Mouse (Mus musculus): ENCODE results near the gene Hacd2.

The Hacd2 gene

GRCm38 (mm10) chr16:35117436-35117835 lies 95.2 kb downstream of the Hacd2 start:
- DNase-seq (ENCODE audit: low spot score) = no peak

GRCm38 (mm10) chr16:35120603-35121002 lies 98.4 kb downstream of the Hacd2 start:
- DNase-seq (ENCODE audit: low spot score) = no peak

DNA sequence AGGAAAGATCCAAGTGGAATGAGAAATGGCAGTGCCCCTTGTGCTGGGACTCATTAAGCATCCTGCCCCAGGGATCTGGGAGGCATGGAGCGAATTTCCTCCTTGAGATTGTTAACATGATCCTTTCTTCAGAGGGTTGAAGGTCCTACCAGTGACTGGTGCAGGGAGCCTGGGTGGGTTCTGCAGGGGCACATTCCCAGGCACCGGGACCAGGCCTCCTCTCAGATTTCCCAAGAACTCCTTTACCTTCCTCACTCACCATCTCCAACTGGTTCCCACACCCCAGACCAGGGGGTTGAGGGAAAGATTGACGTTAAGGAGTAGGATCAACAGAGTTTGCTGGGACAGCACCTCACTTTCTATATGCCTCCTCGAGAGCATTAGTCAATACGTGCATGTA lies 105.0 kb downstream of the Hacd2 start:
- DNase-seq (ENCODE audit: low spot score) = no peak

- no peak for DNase-seq (ENCODE audit: low spot score)
Observed at GRCm38 (mm10) chr16:35130172-35130571, 107.9 kb downstream of the Hacd2 start.

DNA sequence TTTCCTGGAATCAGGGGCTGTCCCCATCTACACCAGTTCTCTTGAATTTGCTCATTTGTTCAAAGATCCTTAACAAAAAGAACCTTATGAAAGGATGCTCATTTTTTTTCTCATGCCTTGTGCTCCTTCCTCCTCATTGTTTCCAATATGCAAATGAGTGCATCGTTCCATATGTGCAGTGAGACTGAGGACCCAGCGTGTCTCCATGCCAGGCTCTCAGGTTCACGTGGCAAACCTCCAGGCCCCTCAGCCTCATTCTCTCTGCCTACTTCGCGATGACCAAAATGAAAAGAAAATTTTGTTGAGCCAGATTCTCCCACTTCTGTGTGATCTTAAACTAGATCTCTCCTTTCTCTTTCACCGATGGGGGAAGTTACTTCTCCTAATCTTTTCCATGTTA lies 117.2 kb downstream of the Hacd2 start:
- DNase-seq (ENCODE audit: low spot score) = no peak

DNA sequence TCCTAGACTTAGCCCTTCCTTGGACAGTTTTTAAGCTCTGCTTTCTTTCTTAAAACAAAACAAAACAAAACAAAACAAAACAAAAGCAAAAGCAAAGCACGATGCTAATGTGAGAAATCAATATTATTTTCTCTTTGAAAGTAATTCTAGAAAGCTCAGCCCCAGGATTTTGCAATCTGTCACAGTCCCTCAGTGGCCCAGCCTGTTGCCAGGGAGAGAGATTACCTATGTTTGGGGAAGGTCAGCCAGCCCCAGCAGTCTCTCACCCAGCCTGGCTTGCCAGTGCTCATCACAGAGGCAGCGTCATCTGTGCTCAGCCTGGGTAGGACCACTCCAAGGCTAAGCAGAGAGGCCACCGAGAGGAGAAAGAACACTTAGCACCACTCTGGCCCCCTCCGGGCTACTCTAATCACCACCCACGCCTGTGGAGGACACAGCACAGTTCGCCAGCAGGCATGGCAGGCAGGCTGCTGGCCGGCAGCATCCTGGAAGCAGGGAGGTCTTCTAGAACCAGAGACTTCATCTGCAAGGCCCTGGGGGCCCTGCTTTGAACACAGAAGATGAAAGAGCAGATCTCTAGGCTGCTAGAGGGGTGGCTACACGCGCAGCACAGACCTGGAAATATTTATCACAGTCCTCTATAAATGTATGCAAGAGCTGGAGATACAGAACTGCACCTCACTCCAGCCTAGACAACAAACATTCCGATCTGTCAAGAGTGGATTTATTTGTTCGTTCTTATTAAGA lies 117.8 kb downstream of the Hacd2 start:
- no peak for DNase-seq (ENCODE audit: low spot score)

GRCm38 (mm10) chr16:35140620-35140975 lies 118.4 kb downstream of the Hacd2 start:
- DNase-seq (ENCODE audit: low spot score) = no peak

DNA sequence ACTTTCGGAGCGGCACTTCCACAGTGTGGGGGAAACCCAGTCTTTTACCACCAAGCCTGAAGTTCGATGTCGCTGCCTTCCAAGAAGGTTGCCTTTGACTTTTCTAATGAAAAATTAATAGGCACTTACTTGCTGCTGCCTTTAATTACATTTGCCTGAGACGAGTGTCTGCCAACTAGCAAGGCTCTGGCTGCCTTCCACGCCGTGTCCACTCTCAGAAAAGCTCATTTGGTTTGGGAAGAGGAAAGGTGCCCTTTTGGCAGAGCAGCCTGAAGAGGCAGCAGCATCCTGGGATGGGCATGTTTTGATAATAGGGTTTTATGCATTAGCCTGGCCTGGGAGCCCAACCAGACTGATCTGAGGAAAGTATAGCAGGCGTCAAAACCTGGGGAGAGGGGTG lies 119.6 kb downstream of the Hacd2 start:
- no peak for DNase-seq (ENCODE audit: low spot score)

DNA sequence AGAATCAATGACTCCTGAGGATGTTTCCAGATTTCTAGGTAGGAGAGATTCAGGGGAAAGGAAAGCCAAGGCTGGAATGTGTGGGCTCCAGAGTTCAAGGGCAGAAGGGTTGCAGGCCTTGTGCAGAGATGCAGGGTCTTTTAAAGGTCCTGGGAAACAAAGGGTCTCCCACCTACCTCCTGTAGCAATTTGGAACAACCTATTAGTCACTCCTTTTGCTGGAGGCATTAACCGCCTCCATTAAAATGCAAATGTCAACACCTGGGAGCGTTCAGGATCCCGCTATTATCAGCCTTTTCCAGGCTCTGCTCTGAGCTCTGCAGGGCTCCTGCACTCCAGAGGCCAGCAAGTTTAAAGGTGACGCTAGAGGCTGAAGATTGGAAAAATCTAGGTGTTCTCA lies 123.9 kb downstream of the Hacd2 start:
- DNase-seq (ENCODE audit: low spot score) = no peak

GRCm38 (mm10) chr16:35153146-35153755 lies 131.0 kb downstream of the Hacd2 start:
- DNase-seq (ENCODE audit: low spot score) = no peak

DNA sequence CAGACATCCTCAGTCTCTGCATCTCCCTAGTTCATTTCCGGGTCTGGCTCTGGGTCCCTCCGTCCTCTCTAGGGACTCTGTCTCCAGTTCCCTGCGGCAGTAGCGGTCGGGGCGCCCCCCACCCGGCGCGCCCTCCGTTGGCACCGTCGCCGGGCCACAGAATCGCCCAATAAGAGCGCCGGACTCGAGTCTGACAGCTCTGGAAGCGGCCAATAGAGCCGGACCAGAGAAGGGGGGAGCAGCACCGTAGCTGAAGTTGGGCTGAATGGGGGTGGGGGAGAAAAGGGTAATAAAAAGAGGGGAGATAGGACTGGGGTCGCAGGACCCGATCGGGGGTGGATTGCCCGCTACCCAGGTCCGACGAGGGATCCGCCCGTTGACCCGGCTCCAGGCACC lies 132.0 kb downstream of the Hacd2 start:
- no peak for DNase-seq (ENCODE audit: low spot score)

DNA sequence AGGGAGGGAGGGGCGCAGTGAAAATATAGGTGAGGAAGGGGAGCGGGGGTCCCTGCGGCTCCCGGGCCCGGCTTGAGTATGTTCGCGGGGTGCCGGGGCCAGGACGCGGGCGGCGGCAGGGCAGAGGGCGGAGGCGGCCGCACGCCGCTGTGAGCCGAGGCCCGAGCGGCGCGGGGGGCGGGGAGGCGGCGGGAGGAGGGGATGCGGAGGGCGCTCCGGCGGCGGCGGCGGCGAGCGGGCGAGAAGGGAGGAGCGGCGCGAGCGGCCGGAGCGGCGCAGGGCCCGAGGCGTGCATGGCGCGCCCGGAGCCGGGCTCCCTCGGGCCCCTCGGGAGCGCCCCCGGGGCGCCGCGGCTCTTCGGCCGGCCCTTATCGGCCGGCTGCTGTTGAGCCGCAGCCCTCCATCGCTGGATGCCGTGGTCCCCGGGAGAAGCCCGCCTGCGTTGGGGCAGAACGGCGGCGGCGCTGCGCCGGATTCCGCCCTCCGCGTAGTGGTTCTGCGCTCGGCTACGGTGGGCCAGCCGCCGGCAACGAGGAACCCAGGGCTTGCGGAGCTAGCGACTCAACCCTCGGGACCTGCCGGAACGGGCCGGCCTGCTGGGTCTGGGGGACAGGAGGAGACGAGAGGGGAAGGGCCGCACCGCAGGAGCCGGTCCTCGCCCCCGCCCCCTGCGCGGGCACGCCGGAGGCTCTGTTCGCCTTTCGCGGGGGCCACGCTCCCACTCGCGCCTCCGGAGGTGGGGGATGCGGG lies 132.6 kb downstream of the Hacd2 start, which contains the start of gene Adcy5:
Gene Adcy5 (plus strand): TSS at position 237 of the 750 bp plus-strand sequence.
- no peak for DNase-seq (ENCODE audit: low spot score)

DNA sequence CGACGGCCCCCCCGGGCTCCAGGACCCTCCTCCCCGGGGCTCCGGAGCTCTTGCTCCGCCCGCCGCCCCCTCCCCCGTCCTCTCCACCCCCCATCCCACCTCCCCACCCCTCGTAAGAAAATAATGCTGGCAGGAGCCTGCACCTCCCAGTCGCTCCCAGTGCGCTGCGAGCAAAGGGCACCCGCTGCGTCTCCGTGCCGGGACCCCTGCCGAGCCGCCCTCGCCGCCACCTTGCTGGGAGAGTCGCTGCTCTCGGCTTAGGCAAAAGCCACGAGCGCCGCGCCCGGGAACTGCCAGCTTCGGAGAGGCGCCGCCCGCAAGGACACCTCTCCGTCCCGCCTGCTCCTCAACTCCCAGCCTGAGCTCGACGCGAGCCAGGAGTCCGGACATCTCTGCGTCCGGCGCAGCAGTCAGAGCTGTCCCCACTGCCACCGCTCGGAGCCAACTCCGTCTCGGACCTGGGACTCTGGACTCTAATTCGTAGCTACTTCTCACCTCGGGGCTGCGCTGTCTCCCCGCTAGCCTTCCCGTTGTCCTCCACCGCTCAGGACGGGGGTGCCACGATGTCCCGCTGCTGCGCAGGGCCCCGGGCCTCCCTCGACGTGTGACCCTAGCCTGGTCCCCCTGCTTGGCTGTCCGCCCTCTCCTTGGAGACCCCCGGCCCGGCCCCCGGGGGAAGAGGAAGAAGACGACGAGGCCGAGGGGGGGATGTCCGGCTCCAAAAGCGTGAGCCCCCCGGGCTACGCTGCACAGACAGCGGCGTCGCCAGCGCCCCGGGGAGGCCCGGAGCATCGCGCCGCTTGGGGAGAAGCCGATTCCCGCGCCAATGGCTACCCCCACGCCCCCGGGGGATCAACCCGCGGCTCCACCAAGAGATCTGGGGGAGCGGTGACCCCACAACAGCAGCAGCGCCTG lies 133.4 kb downstream of the Hacd2 start:
- DNase-seq (ENCODE audit: low spot score) = peak; percentile 37

DNA sequence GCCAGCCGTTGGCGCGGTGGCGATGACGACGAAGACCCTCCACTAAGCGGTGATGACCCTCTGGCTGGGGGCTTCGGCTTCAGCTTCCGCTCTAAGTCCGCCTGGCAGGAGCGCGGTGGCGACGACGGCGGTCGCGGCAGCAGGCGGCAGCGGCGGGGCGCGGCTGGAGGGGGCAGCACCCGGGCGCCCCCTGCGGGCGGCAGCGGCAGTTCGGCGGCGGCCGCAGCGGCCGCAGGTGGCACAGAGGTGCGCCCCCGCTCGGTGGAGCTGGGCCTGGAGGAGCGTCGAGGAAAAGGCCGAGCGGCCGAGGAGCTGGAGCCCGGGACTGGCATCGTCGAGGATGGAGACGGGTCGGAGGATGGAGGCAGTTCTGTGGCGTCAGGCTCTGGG lies 134.1 kb downstream of the Hacd2 start:
- peak; percentile 55 for DNase-seq (ENCODE audit: low spot score)

DNA sequence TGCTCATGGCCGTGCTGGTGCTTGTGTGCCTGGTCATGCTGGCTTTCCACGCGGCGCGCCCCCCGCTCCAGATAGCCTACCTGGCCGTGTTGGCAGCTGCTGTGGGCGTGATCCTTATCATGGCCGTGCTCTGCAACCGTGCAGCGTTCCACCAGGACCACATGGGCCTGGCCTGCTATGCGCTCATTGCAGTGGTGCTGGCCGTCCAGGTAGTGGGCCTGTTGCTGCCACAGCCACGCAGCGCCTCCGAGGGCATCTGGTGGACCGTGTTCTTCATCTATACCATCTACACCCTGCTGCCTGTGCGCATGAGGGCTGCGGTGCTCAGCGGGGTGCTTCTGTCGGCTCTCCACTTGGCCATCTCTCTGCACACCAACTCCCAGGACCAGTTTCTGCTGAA lies 134.6 kb downstream of the Hacd2 start:
- DNase-seq (ENCODE audit: low spot score) = no peak
